ENCODE assay signal across 9 mouse cellular contexts in genomic region chr13:104863127-104863979, GRCm38 (mm10). TPM values are rescaled to one million over a fixed set of nuclear protein-coding genes. Genes with fewer than 3 reads are reported as not detected.
DNase-seq lines count a peak whose midpoint lies in the region; ATAC-seq lines count a peak whose summit lies in the region.
"Had no signal": no experiment of that assay in that cellular context is flagged by ENCODE, and none has a peak within 500 bp of the region (broad histone marks: within the 10 kb centered on the region; RNA-seq: fewer than 3 reads in every experiment).

Shisal2b (minus strand) TSS chr13:104863893.

- H3K4me3 ChIP-seq in heart, embryonic 10.5 days, result peak within 1 kb of the TSS; percentile 64
- peak within 1 kb of the TSS; percentile 52 for H3K4me3 ChIP-seq in embryonic facial prominence, embryonic 13.5 days
- H3K4me3 ChIP-seq in limb, embryonic 15.5 days, result peak within 1 kb of the TSS; percentile 49

- WGBS in heart, embryonic 10.5 days, result 4% methylated on average over 38 of the region's 38 CpGs
- WGBS in embryonic facial prominence, embryonic 13.5 days, result 4% methylated on average over 38 of the region's 38 CpGs
- 3% methylated on average over 38 of the region's 38 CpGs for WGBS in limb, embryonic 15.5 days

- no peaks in the 10 kb centered on the region for H3K9me3 ChIP-seq in heart, embryonic 10.5 days
- no peaks in the 10 kb centered on the region for H3K9me3 ChIP-seq in embryonic facial prominence, embryonic 13.5 days
- no peaks in the 10 kb centered on the region for H3K9me3 ChIP-seq in limb, embryonic 15.5 days

- H3K4me1 ChIP-seq in heart, embryonic 10.5 days, result peaks cover 8% of the 10 kb centered on the region
- peaks cover 5% of the 10 kb centered on the region for H3K4me1 ChIP-seq in embryonic facial prominence, embryonic 13.5 days
- H3K4me1 ChIP-seq in limb, embryonic 15.5 days, result peaks cover 8% of the 10 kb centered on the region

- H3K9ac ChIP-seq in embryonic facial prominence, embryonic 13.5 days, result peak within 1 kb of the TSS; percentile 73
- H3K9ac ChIP-seq in limb, embryonic 15.5 days, result peak within 1 kb of the TSS; percentile 31

- no peaks in the 10 kb centered on the region for H3K36me3 ChIP-seq in heart, embryonic 10.5 days
- no peaks in the 10 kb centered on the region for H3K36me3 ChIP-seq in embryonic facial prominence, embryonic 13.5 days
- H3K36me3 ChIP-seq in limb, embryonic 15.5 days, result no peaks in the 10 kb centered on the region

- peak; percentile 76; the same call in 1 of the 2 replicates for ATAC-seq in embryonic facial prominence, embryonic 13.5 days (ENCODE audit: insufficient number of reproducible peaks, insufficient read depth, low FRiP score, low TSS enrichment, low read depth)
- peak; percentile 97 to 98 for ATAC-seq in hematopoietic stem cell, adult 5-6 weeks (replicated peaks in 1 of 2; ENCODE audit: insufficient read depth in 1 of 2, low FRiP score in 2 of 2, low TSS enrichment in 1 of 2, low read depth in 1 of 2, poor library complexity in 2 of 2, severe bottlenecking in 2 of 2)
- peak; percentile 40; the same call in 1 of the 2 replicates for ATAC-seq in limb, embryonic 15.5 days (ENCODE audit: insufficient number of reproducible peaks, low FRiP score, low TSS enrichment, low read depth)

- H3K27me3 ChIP-seq in heart, embryonic 10.5 days (ENCODE audit: insufficient read depth, poor library complexity, severe bottlenecking), result peaks cover 22% of the 10 kb centered on the region
- peaks cover 24% of the 10 kb centered on the region for H3K27me3 ChIP-seq in embryonic facial prominence, embryonic 13.5 days
- 0 out of 2 replicates have a peak, but pooled peaks cover 3% of the 10 kb centered on the region for H3K27me3 ChIP-seq in limb, embryonic 15.5 days

- peak within 1 kb of the TSS; percentile 62 for H3K27ac ChIP-seq in heart, embryonic 10.5 days
- H3K27ac ChIP-seq in embryonic facial prominence, embryonic 13.5 days, result no peak within 1 kb of the TSS
- H3K27ac ChIP-seq in limb, embryonic 15.5 days, result no peak within 1 kb of the TSS

- peak within 1 kb of the TSS; percentile 95 for H3K4me2 ChIP-seq in embryonic facial prominence, embryonic 13.5 days
- peak within 1 kb of the TSS; percentile 97 for H3K4me2 ChIP-seq in limb, embryonic 15.5 days

- DNase-seq in heart, embryonic 10.5 days (ENCODE audit: low spot score), result peak; percentile 80
- no peak for DNase-seq in heart, adult 8-10 months (ENCODE audit: low spot score)
- peak; percentile 50 to 55 for DNase-seq in adrenal gland, postnatal 36 days
- peak; percentile 55 for DNase-seq in neural tube, embryonic 10.5 days (ENCODE audit: extremely low spot score, low spot score)
- DNase-seq in testis, postnatal 14 days (ENCODE audit: low spot score), result peak; percentile 12

RNA-seq across cellular contexts. Expression of gene Shisal2b, which starts in this region (rescaled TPM):
- 0.15 and 0.20 TPM in 2 replicates for polyA plus RNA-seq in heart, embryonic 10.5 days (2016; fragmentation: Nextera tagmentation; extraction: Ambion mirVana)
- not detected for total RNA-seq in heart, adult 8-10 months (2022)
- total RNA-seq in adrenal gland, postnatal 36 days (2021), result not detected
- polyA plus RNA-seq in embryonic facial prominence, embryonic 13.5 days (2015; fragmentation: Nextera tagmentation; extraction: Ambion mirVana), result 0.96 TPM in 1 of 2 replicates, not detected in the other
- total RNA-seq in hematopoietic stem cell, adult 5-6 weeks (2017), result not detected in 2 replicates
- 0.26 and 0.78 TPM in 2 replicates for polyA plus RNA-seq in limb, embryonic 15.5 days (2015; fragmentation: Nextera tagmentation; extraction: Ambion mirVana)
- total RNA-seq: MEL had no signal

Comparison
In these comparisons a context has a peak if more than half of its experiments do, and no peak if none do; other contexts are left out.
1. Peak in DNase-seq, H3K4me3 ChIP-seq and H3K27ac ChIP-seq in heart, embryonic 10.5 days; RNA of the gene not detected or under 1 TPM.
2. Peak in DNase-seq in adrenal gland, postnatal 36 days; RNA of the gene not detected or under 1 TPM.
3. Peak in ATAC-seq, H3K4me3 ChIP-seq, H3K9ac ChIP-seq and H3K4me2 ChIP-seq in embryonic facial prominence, embryonic 13.5 days; RNA of the gene not detected or under 1 TPM.
4. Peak in ATAC-seq in hematopoietic stem cell, adult 5-6 weeks; RNA of the gene not detected or under 1 TPM.
5. Peak in ATAC-seq, H3K4me3 ChIP-seq, H3K9ac ChIP-seq and H3K4me2 ChIP-seq in limb, embryonic 15.5 days; RNA of the gene not detected or under 1 TPM.
6. ATAC-seq: peak in every context shown above with its lines; median percentile 98 in hematopoietic stem cell, adult 5-6 weeks; 76 in embryonic facial prominence, embryonic 13.5 days; 40 in limb, embryonic 15.5 days.